Mouse (Mus musculus) stomach, embryonic 14.5 days (tissue): ENCODE data around the gene Brd3. TPM values are rescaled to one million over a fixed set of nuclear protein-coding genes. Genes with fewer than 3 reads are reported as not detected.

Experiments
- ATAC-seq: fragments of 200-750 bp; cut with Nextera tagmentation; 2 replicates; pipeline ENCODE4 v1.8.0; 2017; ENCODE audit warnings: low read depth, moderate TSS enrichment; ENCODE audit not compliant: insufficient number of reproducible peaks, insufficient read depth, low FRiP score
- H3K27ac ChIP-seq: fragments of 300-500 bp; sonication (generic); 2 replicates; pipeline ENCODE4 v1.5.1; 2014; ENCODE audit warnings: mild to moderate bottlenecking, low read length, moderate library complexity, mixed read lengths
- H3K27me3 ChIP-seq: fragments of 300-500 bp; sonication (generic); 2 replicates; pipeline ENCODE4 v1.6.1; 2014; ENCODE audit warnings: low read length, control low read depth, mixed read lengths; ENCODE audit not compliant: control insufficient read depth, insufficient read depth
- H3K36me3 ChIP-seq: fragments of 300-500 bp; sonication (generic); 2 replicates; pipeline ENCODE4 v1.6.1; 2014; ENCODE audit warnings: mild to moderate bottlenecking, control low read depth, low read length, moderate library complexity, mixed read lengths; ENCODE audit not compliant: control insufficient read depth, insufficient read depth
- H3K4me1 ChIP-seq: fragments of 300-500 bp; sonication (generic); 2 replicates; pipeline ENCODE4 v1.6.1; 2014; ENCODE audit warnings: low read length, control low read depth, mixed read lengths; ENCODE audit not compliant: control insufficient read depth, insufficient read depth
- H3K4me2 ChIP-seq: fragments of 300-500 bp; sonication (generic); replicated peaks from 2 replicates; pipeline ENCODE4 v1.6.1; 2014; ENCODE audit warnings: low read depth, low read length, control low read depth
- H3K4me3 ChIP-seq: fragments of 300-500 bp; sonication (generic); 2 replicates; pipeline ENCODE4 v1.5.1; 2014; ENCODE audit warnings: low read depth, low read length, control low read depth
- H3K9ac ChIP-seq: fragments of 300-500 bp; sonication (generic); replicated peaks from 2 replicates; pipeline ENCODE4 v1.6.1; 2014; ENCODE audit warnings: low read depth, mild to moderate bottlenecking, control low read depth, low read length, moderate library complexity, mixed read lengths
- H3K9me3 ChIP-seq: fragments of 300-500 bp; sonication (generic); 2 replicates; pipeline ENCODE4 v1.6.1; 2016; ENCODE audit warnings: low read depth, low read length, control low read depth; ENCODE audit not compliant: control insufficient read depth
- whole genome bisulfite sequencing: fragments of 180-500 bp; shearing (Covaris S2); extraction: QIAGEN DNeasy Blood & Tissue Kit; methylation state at CpG from one replicate; pipeline ENCODE4 v1.1.7; 2014; 5-methylcytosine and 5-hydroxymethylcytosine counted together
- microRNA-seq: library from miRNA; unstranded; fragments of <30 nt; microRNA quantifications from one replicate; pipeline ENCODE4, GENCODE M21; 2016
- polyA plus RNA-seq: library from polyadenylated mRNA; unstranded; fragments of >200 nt; fragmentation: Nextera tagmentation; extraction: Ambion mirVana; gene quantifications from 2 replicates; pipeline ENCODE4 v1.2.1, GENCODE M21; 2014

Brd3 gene
- polyA plus RNA-seq, 1 experiment from 2014 or later = 134 TPM

DNA sequence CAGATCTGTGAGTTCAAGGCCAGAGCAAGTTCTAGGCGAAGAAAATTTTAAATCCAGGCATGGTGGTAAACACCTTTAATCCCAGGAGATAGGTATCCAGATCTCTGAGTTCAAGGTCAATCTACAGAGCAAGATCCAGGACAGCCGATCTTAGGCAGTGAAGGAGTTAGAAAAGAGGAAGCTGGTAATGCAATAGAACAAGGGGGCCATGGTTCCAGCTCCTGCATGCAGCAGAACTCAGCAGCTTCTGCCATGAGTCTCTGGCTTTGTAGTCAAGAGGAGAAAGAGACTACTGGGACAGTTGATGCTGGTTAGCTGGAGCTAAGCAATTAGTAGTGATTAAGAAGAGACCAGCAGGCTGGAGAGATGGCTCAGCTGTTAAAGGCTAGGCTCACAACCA is 105.9 kb downstream of the Brd3 start:
- ATAC-seq = no peak
- no peak overlapping the region for H3K4me2 ChIP-seq
- WGBS = 75% methylated on average over 2 of the region's 2 CpGs

DNA sequence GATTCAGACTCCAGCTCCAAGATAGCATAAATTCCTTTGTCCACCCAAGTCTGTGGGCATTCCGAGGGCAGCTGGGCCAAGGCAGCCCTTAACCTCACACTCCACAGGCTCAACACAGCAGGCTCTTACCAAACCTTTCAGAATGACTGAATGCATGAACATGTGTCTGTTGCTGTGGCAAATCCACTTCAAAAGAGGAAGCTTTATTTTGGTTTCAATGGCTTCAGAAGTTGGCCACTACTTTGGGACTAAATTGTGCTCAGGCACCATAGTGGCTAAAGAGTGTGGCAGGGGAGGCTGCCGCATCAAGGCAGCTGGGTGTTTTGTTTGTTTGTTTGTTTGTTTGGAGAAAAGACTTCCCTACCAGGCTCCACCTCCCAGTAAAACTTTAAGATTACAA is 107.4 kb downstream of the Brd3 start:
- no peak for ATAC-seq
- no peak overlapping the region for H3K4me3 ChIP-seq
- peaks cover 14% of the 10 kb centered on the region for H3K4me1 ChIP-seq
- H3K9ac ChIP-seq = no peak overlapping the region
- H3K4me2 ChIP-seq = no peak overlapping the region
- H3K27me3 ChIP-seq = no peaks in the 10 kb centered on the region
- no peaks in the 10 kb centered on the region; the same call in 1 of the 2 replicates for H3K9me3 ChIP-seq
- WGBS = 93% methylated on average over 2 of the region's 2 CpGs
- no peak overlapping the region for H3K27ac ChIP-seq
- no peaks in the 10 kb centered on the region for H3K36me3 ChIP-seq

More for the DNA sequence above, 105.9 kb downstream of the Brd3 start:
- Histone ChIP-seq H3K4me3 (no peak overlapping the region), H3K36me3 (no peaks in the 10 kb centered on the region), H3K27ac (no peak overlapping the region), H3K27me3 (no peaks in the 10 kb centered on the region), H3K9me3 (no peaks in the 10 kb centered on the region; the same call in 1 of the 2 replicates), H3K9ac (no peak overlapping the region), H3K4me1 (peaks cover 17% of the 10 kb centered on the region)

GRCm38 (mm10) chr2:27396656-27397440 is 110.6 kb downstream of the Brd3 start:
- H3K9ac ChIP-seq = no peak overlapping the region
- H3K9me3 ChIP-seq = no peaks in the 10 kb centered on the region; the same call in 1 of the 2 replicates
- H3K27me3 ChIP-seq = no peaks in the 10 kb centered on the region
- no peak for ATAC-seq
- no peak overlapping the region for H3K27ac ChIP-seq
- no peak overlapping the region for H3K4me3 ChIP-seq
- no peaks in the 10 kb centered on the region for H3K36me3 ChIP-seq
- 65% methylated on average over 17 of the region's 17 CpGs for WGBS
- H3K4me2 ChIP-seq = no peak overlapping the region
- peaks cover 18% of the 10 kb centered on the region; the same call in 1 of the 2 replicates for H3K4me1 ChIP-seq

Small RNA genes lying within 50 kb of the gene (microRNA-seq; reads per million reads assigned to microRNA genes)
- gene Gm24049 (not detected), gene Mir7578 (not detected)

Other genes starting within 250 kb of the Brd3 start
- gene Vav2, start 80.6 kb downstream of the Brd3 start, polyA plus RNA-seq = 7.6 and 8.0 TPM in 2 replicates
- gene Brd3os, start 65.3 kb downstream of the Brd3 start, polyA plus RNA-seq = 11.0 and 11.5 TPM in 2 replicates
- gene Wdr5, start 7.5 kb upstream of the Brd3 start, polyA plus RNA-seq = 48.7 and 49.2 TPM in 2 replicates
- 9.0 and 10.3 TPM in 2 replicates for gene Rxra, start 168.8 kb upstream of the Brd3 start, polyA plus RNA-seq